Mouse (Mus musculus) embryonic facial prominence, embryonic 11.5 days (tissue): ENCODE data around the gene Plk1. TPM values are rescaled to one million over a fixed set of nuclear protein-coding genes. Genes with fewer than 3 reads are reported as not detected.

Experiments used
- ATAC-seq: fragments of 200-750 bp; cut with Nextera tagmentation; replicated peaks from 2 replicates; pipeline ENCODE4 v1.8.0; 2017; ENCODE audit warnings: low read depth; ENCODE audit not compliant: insufficient number of reproducible peaks, low FRiP score, low TSS enrichment
- DNase-seq: peaks from one replicate; pipeline ENCODE4 v3.0.0-alpha.2; 2015; ENCODE audit warnings: low spot score
- H3K27ac ChIP-seq: fragments of 300-500 bp; sonication (generic); replicated peaks from 2 replicates; pipeline ENCODE4 v1.5.1; 2014; ENCODE audit warnings: mild to moderate bottlenecking, low read depth, low read length, control low read depth
- H3K27me3 ChIP-seq: fragments of 300-500 bp; sonication (generic); 2 replicates; pipeline ENCODE4 v1.6.1; 2014; ENCODE audit warnings: mild to moderate bottlenecking, low read length, moderate library complexity, mixed read lengths; ENCODE audit not compliant: control insufficient read depth, insufficient read depth
- H3K36me3 ChIP-seq: fragments of 300-500 bp; sonication (generic); replicated peaks from 2 replicates; pipeline ENCODE4 v1.6.1; 2014; ENCODE audit warnings: low read depth, mild to moderate bottlenecking, low read length, moderate library complexity, mixed read lengths; ENCODE audit not compliant: control insufficient read depth, insufficient read depth
- H3K4me1 ChIP-seq: fragments of 300-500 bp; sonication (generic); 2 replicates; pipeline ENCODE4 v1.6.1; 2014; ENCODE audit warnings: low read length, mixed read lengths; ENCODE audit not compliant: control insufficient read depth, insufficient read depth
- H3K4me2 ChIP-seq: fragments of 300-500 bp; sonication (generic); 2 replicates; pipeline ENCODE4 v1.6.1; 2014; ENCODE audit warnings: low read depth, mild to moderate bottlenecking, control low read depth, low read length, moderate library complexity
- H3K4me3 ChIP-seq: fragments of 300-500 bp; sonication (generic); 2 replicates; pipeline ENCODE4 v1.5.1; 2014; ENCODE audit warnings: low read depth, low read length, control low read depth
- H3K9ac ChIP-seq: fragments of 300-500 bp; sonication (generic); replicated peaks from 2 replicates; pipeline ENCODE4 v1.6.1; 2014; ENCODE audit warnings: mild to moderate bottlenecking, control low read depth, low read length
- H3K9me3 ChIP-seq: fragments of 300-500 bp; sonication (generic); replicated peaks from 2 replicates; pipeline ENCODE4 v1.6.1; 2016; ENCODE audit warnings: mild to moderate bottlenecking, low read length, inconsistent platforms, mixed read lengths; ENCODE audit not compliant: control insufficient read depth
- WGBS: fragments of 180-500 bp; shearing (Covaris S2); extraction: QIAGEN DNeasy Blood & Tissue Kit; methylation state at CpG from one replicate; pipeline ENCODE4 v1.1.7; 2014; 5-methylcytosine and 5-hydroxymethylcytosine counted together
- polyA plus RNA-seq: library from polyadenylated mRNA; unstranded; fragments of >200 nt; fragmentation: Nextera tagmentation; extraction: Ambion mirVana; gene quantifications from 2 replicates; pipeline ENCODE4 v1.2.1, GENCODE M21; 2014

Plk1 gene
- polyA plus RNA-seq, 1 experiment from 2014 or later = 119 TPM

GRCm38 (mm10) chr7:122167203-122167602, 8.0 kb downstream of the Plk1 start:
- no peaks in the 10 kb centered on the region for H3K9me3 ChIP-seq
- no peak overlapping the region for H3K27ac ChIP-seq
- no peaks in the 10 kb centered on the region for H3K27me3 ChIP-seq
- peaks cover 30% of the 10 kb centered on the region for H3K36me3 ChIP-seq
- DNase-seq (no peak), ATAC-seq (no peak)
- no peak overlapping the region for H3K4me2 ChIP-seq
- H3K4me1 ChIP-seq = no peaks in the 10 kb centered on the region
- WGBS = 92% methylated on average over 7 of the region's 7 CpGs
- H3K9ac ChIP-seq = no peak overlapping the region
- no peak overlapping the region for H3K4me3 ChIP-seq

- Histone ChIP-seq H3K9ac (no peak overlapping the region), H3K4me1 (no peaks in the 10 kb centered on the region), H3K27ac (no peak overlapping the region), H3K4me2 (no peak overlapping the region), H3K9me3 (no peaks in the 10 kb centered on the region), H3K36me3 (peaks cover 24% of the 10 kb centered on the region), H3K27me3 (no peaks in the 10 kb centered on the region), H3K4me3 (no peak overlapping the region)
- WGBS = 85% methylated on average over 6 of the region's 6 CpGs
- ATAC-seq (no peak), DNase-seq (no peak)
Measured at GRCm38 (mm10) chr7:122170705-122171104, 11.5 kb downstream of the Plk1 start.

GRCm38 (mm10) chr7:122171613-122172012, 12.4 kb downstream of the Plk1 start:
- WGBS = 81% methylated on average over 10 of the region's 10 CpGs
- H3K4me1 ChIP-seq = no peaks in the 10 kb centered on the region
- H3K27me3 ChIP-seq = no peaks in the 10 kb centered on the region
- H3K9me3 ChIP-seq = no peaks in the 10 kb centered on the region
- no peak overlapping the region for H3K27ac ChIP-seq
- DNase-seq (no peak), ATAC-seq (no peak)
- H3K36me3 ChIP-seq = peaks cover 15% of the 10 kb centered on the region
- no peak overlapping the region for H3K4me3 ChIP-seq
- no peak overlapping the region for H3K4me2 ChIP-seq
- no peak overlapping the region for H3K9ac ChIP-seq

- ATAC-seq = no peak
- DNase-seq = no peak
- Histone ChIP-seq H3K4me2 (no peak overlapping the region), H3K36me3 (no peaks in the 10 kb centered on the region), H3K4me1 (no peaks in the 10 kb centered on the region), H3K4me3 (no peak overlapping the region), H3K27ac (no peak overlapping the region), H3K27me3 (no peaks in the 10 kb centered on the region), H3K9me3 (no peaks in the 10 kb centered on the region), H3K9ac (no peak overlapping the region)
- 94% methylated on average over 7 of the region's 7 CpGs for WGBS
Measured at GRCm38 (mm10) chr7:122180720-122181119, 21.5 kb downstream of the Plk1 start.

GRCm38 (mm10) chr7:122184569-122184968, 25.3 kb downstream of the Plk1 start:
- WGBS = 80% methylated on average over 5 of the region's 5 CpGs
- no peak for ATAC-seq
- no peaks in the 10 kb centered on the region for H3K4me1 ChIP-seq
- no peaks in the 10 kb centered on the region for H3K27me3 ChIP-seq
- no peak overlapping the region for H3K4me2 ChIP-seq
- H3K27ac ChIP-seq = no peak overlapping the region
- no peak overlapping the region for H3K9ac ChIP-seq
- no peaks in the 10 kb centered on the region for H3K9me3 ChIP-seq
- H3K4me3 ChIP-seq = no peak overlapping the region
- no peak for DNase-seq
- H3K36me3 ChIP-seq = no peaks in the 10 kb centered on the region

- Histone ChIP-seq H3K4me3 (no peak within 1 kb of the TSS), H3K9me3 (no peaks in the 10 kb centered on the region), H3K27ac (no peak within 1 kb of the TSS), H3K27me3 (no peaks in the 10 kb centered on the region), H3K9ac (no peak within 1 kb of the TSS), H3K36me3 (no peaks in the 10 kb centered on the region), H3K4me1 (no peaks in the 10 kb centered on the region), H3K4me2 (no peak within 1 kb of the TSS)
- ATAC-seq (no peak), DNase-seq (no peak)
- 17% methylated on average over 15 of the region's 17 CpGs for WGBS
Measured at GRCm38 (mm10) chr7:122186043-122186442, 26.8 kb downstream of the Plk1 start, which contains the start of gene Ern2. Gene Ern2, minus strand, starts transcription at chr7:122186207.

- Histone ChIP-seq H3K4me2 (no peak overlapping the region), H3K9me3 (no peaks in the 10 kb centered on the region), H3K4me1 (no peaks in the 10 kb centered on the region), H3K4me3 (no peak overlapping the region), H3K27ac (no peak overlapping the region), H3K36me3 (no peaks in the 10 kb centered on the region), H3K27me3 (no peaks in the 10 kb centered on the region), H3K9ac (no peak overlapping the region)
- ATAC-seq (no peak), DNase-seq (peak; percentile 75)
- 34% methylated on average over 7 of the region's 7 CpGs for WGBS
Measured at GRCm38 (mm10) chr7:122189484-122189883, 30.2 kb downstream of the Plk1 start.

GRCm38 (mm10) chr7:122191097-122191496, 31.9 kb downstream of the Plk1 start:
- 61% methylated on average over 10 of the region's 10 CpGs for WGBS
- no peak for ATAC-seq

More at GRCm38 (mm10) chr7:122191097-122191496, 31.9 kb downstream of the Plk1 start:
- H3K4me3 ChIP-seq = no peak overlapping the region
- no peaks in the 10 kb centered on the region for H3K27me3 ChIP-seq
- no peaks in the 10 kb centered on the region for H3K36me3 ChIP-seq
- no peak for DNase-seq
- no peak overlapping the region for H3K27ac ChIP-seq
- H3K9me3 ChIP-seq = no peaks in the 10 kb centered on the region
- H3K4me2 ChIP-seq = no peak overlapping the region
- H3K4me1 ChIP-seq = no peaks in the 10 kb centered on the region
- H3K9ac ChIP-seq = no peak overlapping the region
